Mouse (Mus musculus): ENCODE measurements around the gene Cdhr4.

DNA sequence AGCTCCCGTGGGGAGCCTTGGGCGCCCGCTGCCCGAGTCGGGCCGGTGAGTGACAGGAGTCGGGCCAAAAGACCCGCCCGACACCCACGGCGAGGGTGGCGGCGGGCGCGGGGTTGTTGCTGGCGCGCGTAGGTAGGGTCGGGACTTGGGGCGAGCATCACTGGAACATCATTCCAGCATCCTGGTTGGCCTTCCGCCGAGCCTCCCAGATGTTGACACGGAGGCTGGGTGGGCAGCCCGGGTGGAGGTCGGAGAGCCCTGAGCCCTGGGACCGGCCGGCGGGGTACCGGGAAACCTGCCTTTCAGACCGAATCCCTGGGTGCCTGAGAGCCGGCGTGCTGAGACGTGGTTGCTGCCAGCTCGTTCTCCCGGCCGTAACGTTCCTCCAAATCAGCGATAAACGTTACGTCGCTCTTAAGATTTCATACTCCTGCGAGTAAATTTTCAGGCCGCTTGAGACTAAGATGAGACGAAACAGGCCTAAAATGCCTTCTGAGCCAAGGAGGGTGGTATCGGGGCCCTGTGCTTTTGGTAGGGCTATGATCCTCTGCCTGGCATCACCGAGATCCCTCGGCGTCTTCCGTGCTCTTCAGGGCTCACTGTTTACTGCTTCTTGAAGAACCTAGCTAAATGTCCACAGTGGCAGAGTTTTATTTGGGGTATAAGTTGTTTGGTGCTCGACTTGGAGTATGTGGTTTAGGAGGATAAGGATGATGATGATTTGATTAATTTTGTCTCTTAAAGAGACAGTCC lies 10.7 kb downstream of the Cdhr4 start:
- TF ChIP-seq TAL1 (IDR thresholded peaks at IDR 0.05; ENCODE audit: low read length) (no peak), GATA1 (IDR thresholded peaks at IDR 0.05; ENCODE audit: low read length) (no peak)
